Mouse (Mus musculus) retina, postnatal 1 day (tissue): ENCODE results near the gene Snn.

Source experiments
- DNase-seq: peaks from one replicate; pipeline ENCODE4 v3.0.0-alpha.2; 2012

Gene Snn

DNA sequence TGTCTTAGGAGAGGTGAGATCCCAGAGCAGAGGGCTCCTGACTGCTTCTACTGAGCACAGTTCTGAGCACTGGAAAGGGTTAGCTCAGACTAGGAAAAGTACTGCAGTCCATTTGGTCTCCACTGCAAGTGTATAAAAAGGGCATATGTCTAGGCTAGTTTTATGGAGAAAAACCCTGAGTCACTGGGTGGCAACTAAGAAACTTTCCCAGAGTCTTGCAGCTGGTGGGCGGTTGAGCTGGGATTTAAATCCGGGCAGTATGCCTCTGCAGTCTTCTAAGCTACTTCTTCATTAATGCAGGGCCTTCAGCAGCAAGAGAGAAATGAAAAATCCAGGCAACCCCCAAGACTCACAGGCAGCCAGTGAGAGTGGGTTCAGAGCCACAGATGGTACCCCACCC, 10.5 kb upstream of the Snn start:
- DNase-seq: no peak

DNA sequence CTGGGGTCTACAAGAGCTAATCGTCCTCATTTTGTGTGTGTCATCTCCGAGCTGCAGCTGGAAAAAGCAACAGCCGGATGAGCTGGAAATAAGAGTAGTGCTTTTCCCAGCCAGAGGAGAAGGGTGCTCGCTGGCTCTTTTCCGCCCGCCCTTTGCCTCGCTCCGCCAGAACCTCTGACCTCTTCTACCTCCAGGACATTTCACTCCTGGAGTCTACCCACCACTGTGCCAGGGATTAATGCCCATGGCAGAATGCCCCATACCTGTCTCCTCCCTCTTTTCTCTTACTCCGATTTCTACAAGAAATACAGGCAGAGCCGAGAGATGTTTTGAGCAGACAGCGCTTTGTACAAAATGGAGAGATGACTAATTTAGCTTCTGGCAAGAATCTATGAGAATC, 9.6 kb upstream of the Snn start:
- DNase-seq: no peak

DNA sequence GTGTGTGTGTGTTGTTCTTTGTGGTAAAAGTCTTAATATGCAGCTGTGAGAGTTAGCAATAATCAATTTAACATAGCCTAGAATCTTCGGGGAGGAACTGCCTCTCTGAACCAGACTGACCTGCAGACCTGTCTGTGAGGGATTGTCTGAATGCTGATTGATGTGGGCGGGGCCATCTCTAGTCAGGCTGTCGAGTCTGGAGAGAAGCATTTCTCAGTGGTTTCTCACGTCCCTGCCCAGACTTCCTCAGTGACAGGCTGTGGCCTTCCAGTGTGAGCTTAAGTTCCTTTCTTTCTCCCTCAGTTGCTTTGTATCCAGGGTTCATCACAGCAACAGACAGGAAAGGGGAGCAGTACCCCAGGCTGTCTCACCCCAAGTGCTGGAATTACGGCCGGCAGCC, 6.3 kb upstream of the Snn start:
- DNase-seq: no peak

DNA sequence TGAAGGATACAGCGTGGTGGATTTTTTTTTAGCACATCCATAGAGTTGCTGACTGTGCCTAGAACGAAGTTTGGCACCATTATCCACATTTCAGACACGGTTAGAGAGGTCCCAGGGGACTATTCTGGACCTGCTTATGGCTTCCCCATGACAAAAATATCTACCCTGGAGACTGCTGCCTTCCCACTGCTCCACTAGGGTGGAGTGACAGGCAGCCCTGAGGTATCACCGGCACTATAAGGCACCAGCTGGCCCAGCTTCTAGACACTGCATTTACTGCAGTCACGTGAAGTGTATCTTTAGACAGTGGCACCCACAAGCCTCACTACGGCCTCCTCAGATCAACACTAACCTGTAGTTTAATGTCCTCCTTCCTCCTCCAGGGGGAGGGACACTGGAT, 5.9 kb upstream of the Snn start:
- no peak for DNase-seq

DNA sequence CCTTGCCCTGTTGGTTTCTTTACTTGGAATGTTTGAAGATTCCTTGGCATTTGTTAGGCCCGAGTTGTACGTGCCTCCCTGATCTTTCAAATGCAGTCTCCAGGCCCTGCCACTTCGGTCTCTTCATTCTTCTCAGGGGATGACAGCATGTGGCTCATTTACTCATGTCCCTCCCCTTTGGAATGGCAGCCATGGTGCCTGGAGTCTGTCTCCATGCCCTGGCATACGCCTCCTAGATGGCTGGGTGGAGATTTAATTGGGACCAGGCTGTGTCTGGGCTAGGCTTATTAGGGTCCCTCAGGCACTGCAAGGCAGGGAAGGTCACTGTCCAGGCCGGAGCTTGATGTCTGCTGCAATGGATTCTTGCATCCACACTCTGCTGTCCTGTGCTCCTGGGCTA, 4.8 kb upstream of the Snn start:
- peak; percentile 28 for DNase-seq

DNA sequence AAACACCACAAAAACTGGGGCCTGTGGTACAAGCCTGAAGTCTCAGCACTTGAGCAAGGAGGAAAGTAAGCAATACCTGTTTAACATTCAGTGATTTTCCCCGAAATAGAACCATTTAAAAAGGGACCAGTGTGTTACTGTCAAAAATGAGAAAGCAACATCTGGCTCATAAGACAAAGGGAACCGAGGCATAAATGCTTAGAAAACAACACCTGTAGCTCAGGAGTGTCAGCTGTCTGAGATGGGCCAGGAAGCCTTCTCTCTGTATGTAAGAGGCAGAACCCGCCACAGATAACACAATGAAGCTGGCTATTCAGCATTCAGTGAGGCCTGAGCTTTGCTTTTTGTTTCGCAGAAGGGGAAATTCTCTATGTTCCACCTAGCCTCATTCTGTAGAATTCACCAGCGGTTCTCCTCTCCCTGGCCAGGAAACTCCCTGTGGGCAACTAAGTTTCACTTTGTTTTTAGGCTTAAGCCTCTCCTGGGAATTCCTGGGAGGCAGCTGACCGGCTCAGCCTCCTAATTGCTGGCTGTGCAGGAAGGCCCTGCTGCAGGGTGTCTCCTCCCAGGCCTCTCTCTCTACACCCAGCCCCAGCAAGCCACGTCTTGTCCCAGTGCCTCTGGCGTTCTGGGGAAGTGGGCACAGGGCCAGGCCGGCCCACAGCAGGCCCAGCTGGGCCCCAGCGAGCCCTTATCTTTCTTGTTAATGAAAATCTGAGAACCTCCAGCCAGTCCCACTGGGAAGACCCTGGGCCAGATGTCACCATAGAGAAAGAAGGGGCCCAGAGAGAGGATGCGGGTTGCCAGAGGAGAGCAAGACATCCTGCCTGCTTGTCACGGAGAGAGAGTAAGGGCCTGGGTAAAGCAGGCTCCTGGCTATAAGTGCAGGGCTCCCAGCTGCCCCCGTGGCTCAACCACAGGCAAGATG, 2.3 kb downstream of the Snn start:
- peak; percentile 82 for DNase-seq

DNA sequence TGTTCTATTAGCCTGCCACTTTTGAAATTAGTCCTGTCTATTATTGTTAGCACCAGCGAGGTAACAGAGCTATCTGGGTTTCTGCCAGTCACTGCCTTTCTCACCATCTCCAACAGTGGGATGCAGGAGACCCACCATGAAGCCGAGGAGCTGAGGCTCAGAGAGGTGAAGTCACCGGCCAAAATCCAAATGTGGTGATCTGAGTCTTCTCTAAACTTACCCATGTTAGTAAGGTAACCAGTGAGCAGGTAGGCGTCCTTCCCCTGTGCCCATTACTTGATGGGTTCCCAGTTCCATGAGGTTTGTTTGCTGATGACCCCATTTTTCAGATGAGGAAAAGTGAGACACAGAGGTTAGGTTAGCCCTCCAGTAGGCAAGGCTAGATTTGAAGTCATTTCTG, 3.6 kb downstream of the Snn start:
- no peak for DNase-seq

DNA sequence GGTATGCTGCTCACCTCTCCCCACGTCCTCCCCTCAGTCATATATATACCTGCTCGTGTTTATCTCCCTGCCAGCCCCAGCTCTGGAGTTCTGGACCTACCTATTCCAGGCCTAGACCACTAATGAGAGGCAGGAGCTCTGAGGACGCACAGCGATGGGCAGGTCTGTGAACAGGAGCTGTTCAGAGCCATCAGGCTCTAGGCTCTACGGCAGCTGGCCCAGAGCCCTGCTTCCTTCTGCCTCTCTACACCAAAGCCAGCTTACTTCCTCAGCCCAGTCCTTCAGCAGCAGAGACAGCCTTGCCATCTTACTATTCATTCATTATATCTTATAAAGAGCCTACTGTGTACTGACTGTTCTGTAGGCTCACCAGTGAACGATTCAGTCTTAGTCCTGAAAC, 4.0 kb downstream of the Snn start:
- DNase-seq: no peak

DNA sequence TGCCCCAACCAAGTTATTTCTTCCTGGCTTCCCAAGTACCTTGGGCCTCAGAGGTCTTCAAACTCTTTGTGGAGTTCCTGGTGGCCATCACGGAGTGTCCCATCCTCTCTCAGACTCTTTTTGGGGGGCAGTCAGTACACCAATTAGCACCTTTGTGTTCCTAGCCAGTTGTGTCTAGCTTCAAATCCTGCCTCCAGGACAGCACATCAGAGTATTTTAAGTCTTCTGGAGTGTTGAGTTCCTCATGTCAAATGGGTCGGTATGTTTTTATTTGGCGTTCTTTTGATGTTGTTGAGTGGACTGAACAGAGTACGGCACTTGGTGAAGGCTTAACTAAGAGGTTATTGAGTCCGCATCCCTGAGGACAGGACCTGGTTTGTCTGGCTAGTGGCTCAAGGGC, 4.7 kb downstream of the Snn start:
- DNase-seq: no peak

DNA sequence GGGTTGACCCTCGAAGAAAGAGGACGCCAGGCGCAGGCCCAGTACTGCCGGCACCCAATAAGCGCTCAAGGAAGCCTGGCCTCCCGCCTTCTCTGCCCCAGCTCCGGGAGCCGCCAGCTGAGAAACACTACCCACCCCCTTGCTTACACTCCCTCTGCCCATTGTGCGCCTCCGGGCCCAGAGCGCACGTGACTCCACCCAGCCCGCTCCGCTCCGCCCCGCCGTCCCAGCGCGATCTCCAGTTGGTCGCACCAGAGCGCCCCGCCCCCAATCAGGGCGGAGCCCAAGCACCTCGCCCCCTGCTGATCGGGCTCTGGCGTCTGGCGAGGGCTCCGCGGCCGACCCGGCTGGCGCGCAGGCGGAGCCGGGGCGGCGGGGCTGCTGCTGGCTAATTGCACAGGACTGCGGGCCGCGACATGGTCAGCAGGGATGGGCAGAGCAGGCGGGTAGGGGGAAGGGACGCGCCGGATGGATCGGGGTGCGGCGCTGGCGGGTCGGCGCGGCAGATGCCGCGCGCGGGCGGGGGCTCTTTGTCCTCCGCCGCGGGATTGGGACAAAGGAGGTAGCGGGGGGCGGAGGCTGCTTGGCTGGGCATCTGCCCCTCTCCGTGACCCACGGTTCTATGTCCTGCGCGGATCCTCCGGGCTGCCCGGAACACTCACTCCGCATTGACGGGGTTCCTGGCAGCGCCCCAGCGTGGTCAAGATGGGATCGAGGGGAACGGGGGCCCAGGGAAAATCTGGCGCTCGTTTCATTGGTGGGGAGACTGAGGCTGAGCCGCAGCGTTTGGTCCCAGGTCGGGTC, 5.5 kb downstream of the Snn start, which contains the start of gene Litaf:
Gene Litaf (minus strand): TSS at position 129 of the 804 bp plus-strand sequence.
- DNase-seq: peak; percentile 99

DNA sequence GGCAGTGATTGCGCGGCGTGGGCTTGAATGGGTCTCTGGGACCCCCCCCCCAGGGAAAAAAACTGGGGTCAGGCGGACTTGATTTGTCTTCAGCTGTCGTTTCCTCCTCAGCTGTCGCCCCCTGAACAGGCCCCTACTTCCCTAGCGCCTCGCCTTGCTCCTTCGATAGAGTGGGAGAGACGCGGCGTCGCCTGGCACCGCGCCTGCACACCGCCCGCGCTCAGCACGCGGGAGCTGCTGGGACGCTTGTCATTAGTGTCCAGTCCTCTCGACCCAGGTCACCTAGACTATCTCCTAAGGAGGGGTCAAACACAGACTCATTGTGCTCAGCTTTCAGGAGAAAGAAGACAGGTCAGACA, 6.1 kb downstream of the Snn start:
- DNase-seq: peak; percentile 86

DNA sequence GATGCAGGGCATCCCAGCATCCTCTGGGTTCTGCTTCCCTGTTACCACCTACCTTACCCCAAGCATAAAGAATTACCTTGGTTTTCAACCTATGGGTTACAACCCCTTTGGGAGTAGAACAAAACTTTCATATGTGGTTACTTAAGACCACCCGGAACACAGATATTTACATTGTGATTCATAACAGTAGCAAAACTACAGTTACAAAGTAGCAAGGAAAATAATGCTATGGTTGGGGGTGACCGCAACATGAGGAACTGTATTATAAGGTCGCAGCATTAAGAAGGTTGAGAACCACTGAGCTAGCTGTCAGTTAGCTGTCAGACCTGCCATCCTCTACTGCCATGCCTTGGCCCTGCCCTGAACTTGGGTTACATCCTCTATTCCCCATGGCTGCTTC, 7.9 kb downstream of the Snn start:
- no peak for DNase-seq

DNA sequence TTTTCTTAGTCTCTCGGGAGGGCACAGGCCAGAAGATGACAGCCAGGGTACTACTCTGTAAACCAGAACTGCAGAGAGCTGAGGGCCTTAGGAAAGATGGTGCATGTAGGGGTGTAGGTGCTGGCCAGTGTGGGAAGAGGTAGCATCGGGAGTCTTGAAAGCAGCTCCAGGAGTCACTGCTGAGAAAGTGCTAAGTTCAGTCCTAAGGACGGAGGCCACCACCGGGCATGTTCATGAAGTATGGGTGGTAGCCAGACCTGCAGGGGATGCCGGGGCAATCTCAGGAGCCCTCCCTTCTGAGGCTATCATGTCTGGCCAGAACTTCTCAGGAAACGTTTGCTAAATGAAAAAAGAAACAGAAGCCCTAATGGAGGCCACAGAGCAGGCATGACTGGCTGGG, 8.5 kb downstream of the Snn start:
- DNase-seq: no peak

DNA sequence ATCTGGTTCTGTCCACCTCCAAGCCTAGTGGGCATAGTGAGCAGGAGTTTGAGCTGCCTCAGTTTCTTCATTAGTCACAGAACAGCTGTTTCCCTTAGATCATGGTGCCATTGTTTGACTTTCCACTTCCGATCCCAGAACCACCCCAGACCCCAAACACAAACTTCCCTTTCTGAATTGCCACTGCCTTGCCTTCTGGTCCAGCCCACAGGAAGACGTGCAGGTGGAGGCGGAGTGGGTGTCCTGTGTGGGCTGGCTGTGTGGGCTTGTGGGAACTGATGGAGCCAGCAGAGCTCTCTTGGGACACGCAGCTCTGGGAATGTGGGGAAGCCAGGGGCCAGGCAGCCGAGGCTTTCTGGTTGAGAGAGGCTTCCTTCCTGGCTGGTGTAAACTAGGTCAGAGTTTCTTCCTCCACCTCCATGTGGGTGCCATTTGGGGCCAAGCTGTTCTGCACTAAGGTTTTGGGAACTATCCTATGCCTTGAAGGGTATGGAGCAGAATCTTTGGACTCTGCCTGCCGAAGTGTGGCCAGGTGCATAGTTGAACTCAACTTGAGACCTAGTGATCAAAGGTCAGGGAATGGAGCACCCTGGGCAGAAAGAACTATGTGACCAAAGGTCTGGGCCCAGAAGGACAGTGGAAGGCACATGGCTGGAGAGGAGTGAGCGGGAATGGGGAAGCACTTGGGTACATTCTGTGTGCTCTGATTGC, 9.1 kb downstream of the Snn start:
- no peak for DNase-seq

DNA sequence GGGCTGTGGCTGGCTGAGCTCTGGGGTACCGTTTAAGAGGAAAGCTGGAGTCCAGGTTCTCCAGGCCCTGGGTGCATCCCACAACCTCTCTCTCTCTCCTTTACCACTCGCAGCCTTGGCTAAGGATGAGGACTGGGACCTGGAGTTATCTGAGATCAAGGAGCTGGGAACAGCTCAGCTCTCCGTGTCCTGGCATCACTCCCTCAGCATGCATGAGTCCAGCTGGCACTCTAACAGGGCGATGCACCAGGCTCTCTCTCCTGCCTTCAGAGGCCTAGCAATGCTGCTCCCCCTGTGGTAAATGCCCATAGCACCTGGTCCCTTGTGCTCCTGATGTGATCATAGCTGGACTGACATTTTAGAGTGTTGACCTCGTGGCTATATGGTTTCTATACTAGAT, 10.4 kb downstream of the Snn start:
- no peak for DNase-seq

DNA sequence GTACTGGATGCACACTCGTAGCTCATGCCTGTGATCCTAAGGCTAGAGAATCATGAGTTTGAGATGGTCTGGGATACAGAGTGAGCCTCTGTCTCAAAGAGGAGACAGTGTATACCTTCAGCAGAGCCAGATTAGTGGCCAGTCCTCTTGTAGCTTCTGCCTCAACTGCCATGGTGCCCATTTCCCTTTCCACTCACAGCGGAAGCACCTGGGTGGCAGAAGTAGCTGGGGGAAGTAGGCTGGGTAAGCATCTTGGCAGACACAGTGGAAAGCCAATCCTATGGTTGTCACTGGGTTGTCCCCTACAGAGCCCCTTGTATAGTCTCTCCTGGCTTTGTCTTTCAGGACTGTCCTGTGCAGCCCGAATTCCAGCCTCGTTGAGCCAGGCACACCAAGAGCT, 11.1 kb downstream of the Snn start:
- DNase-seq: no peak

DNA sequence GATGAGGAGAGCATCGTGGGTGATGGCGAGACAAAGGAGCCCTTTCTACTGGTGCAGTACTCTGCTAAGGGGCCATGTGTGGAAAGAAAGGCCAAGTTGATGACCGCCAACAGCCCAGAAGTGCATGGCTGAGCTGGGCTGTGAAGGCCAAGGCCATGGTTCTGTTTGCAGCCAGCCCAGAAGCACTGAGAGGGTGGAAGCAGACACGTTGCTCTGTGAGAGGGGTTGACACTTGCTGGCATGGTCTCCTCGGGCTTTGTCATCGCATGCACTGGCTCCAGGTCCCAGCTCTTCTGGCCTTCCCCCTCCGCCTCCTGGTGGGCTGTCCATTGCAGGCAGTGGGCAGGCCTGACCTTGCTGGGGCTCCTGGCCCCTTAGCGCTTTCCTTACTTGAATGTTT, 11.7 kb downstream of the Snn start:
- DNase-seq: no peak

DNA sequence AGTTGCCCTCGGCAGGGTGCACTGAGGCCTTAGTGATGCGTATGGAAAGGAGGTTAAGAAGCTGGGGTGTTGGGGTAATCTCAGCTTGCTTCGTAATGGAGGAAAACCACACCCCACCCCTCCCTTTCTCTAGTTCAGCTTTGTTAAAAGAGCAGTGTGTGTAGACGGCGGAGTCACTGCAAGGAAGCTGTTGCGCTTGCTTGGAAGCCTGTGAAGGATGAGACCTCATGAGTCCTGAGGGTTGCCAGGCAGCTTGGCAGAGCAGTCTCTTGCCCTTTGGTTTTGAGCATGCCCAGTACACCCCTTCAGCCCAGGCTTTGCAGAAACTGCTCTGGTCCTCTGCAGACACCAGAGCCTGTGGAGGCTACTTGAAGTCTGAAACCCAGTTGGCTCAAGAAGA, 12.3 kb downstream of the Snn start:
- DNase-seq: no peak

DNA sequence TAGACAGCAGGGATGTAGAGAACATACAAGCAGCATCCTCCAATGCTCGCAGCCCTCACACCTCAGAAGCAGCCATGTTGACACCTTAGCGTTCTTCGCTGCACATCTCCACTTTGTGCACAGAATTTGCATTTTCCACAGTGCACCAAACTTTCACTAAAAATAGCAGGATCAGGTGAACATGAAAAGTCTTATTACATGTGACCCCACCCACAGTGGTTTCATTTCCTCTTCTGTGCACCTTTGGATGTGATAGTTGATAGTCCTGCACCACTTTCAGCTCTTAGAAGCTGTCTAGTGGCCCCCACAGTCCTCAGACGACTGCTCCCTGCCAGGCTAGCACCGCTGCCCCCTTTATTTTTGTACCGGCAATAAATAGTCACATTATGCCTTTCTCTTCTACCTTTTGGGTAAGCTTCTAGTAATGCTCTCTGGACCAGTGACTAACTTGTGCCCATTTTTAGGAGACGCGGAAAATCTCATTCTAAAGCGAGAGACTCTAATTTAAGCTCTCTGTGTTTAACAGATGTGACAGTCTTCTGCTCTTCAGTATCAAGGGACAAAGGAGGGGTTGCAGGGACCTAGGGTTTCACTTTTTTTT, 17.0 kb downstream of the Snn start:
- DNase-seq: no peak

DNA sequence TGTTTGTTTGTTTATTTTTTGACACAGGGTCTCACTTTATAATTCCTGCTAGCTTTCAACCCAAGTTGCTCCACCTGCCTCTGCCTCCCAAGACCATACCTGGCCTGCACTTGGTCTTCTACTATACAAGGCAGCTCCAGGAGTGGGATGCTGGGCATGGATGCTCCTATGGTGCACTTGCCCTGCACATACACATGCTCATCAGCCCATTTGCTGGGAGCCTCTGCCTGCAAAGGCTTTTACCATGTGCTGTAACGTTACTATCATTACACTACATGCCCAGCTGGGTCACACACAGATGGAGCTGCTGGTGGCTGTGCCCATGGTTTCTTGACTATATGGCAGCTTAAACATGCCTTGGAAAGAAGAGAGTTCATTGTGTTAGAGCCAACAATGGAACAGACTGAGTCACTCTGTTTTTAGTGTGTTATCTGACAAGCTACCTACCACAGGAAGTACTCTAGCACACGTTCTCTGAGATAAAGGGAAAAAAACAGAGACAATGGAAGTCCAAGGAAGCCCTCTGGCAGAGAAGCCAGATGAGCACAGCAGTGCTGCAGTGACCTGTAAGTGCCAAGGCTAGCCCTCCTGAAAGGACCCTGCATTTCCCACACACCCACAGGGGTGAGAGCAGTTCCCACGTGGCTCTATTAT, 17.6 kb downstream of the Snn start:
- no peak for DNase-seq

DNA sequence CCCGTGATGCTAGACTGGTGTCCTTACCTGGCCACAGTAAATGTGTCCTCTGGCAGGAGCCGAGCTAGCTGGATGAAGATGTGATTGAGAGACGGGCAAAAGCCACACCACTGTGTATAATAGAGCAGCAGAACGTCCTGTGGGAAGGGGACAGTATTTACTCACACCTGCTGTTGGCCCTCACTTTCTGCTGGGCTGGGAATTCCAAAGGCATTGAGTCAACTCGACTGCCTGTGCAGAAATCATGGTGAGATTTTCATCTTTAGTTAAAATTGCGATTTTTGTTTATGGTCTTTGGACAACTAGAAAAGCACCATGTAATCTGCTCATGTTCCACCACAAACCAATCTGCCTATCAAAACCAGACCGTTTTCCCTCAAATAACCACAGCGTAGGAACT, 23.4 kb downstream of the Snn start:
- no peak for DNase-seq

DNA sequence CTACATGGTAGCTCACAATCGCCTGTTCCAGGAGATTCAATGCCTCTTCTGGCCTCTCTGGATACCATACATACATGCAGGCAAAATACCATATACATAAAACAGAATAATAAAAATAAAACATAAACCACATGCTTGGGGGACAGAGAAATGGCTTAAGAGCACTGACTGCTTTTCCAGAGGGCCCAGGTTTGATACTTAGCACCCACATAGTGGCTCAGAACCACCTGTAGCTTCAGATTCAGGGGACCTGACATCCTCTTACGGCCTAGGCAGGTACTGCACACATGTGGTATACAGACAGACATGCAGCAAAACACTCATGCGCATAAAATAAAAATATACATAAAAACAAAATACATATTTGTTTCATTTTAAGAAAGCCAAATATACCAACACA, 25.6 kb downstream of the Snn start:
- no peak for DNase-seq
